Mouse (Mus musculus) liver, embryonic 14.5 days (tissue): ENCODE results near the gene Rhot2. TPM values are rescaled to one million over a fixed set of nuclear protein-coding genes. Genes with fewer than 3 reads are reported as not detected.
A peak's percentile ranks its signal among the peaks of the same experiment; 100 is the strongest.

Experiments used
- ATAC-seq: fragments of 200-750 bp; cut with Nextera tagmentation; 2 replicates; pipeline ENCODE4 v1.8.0; 2017; ENCODE audit warnings: moderate number of reproducible peaks, mild to moderate bottlenecking, moderate library complexity; ENCODE audit not compliant: insufficient read depth
- DNase-seq, 3 experiments: peaks; one replicate each; pipeline ENCODE4 v3.0.0-alpha.2; 2012 to 2013; ENCODE audit warnings: low read depth in 3 of 3, low spot score in 3 of 3
- H3K27ac ChIP-seq: fragments of 300-500 bp; sonication (generic); 2 replicates; pipeline ENCODE4 v1.5.1; 2014; ENCODE audit warnings: moderate library complexity, mild to moderate bottlenecking, control low read depth, inconsistent platforms
- H3K27me3 ChIP-seq: fragments of 300-500 bp; sonication (generic); 2 replicates; pipeline ENCODE4 v1.6.1; 2014; ENCODE audit warnings: mild to moderate bottlenecking, low read length, moderate library complexity; ENCODE audit not compliant: control insufficient read depth, insufficient read depth
- H3K36me3 ChIP-seq: fragments of 300-500 bp; sonication (generic); replicated peaks from 2 replicates; pipeline ENCODE4 v1.6.1; 2014; ENCODE audit warnings: low read depth; ENCODE audit not compliant: control insufficient read depth, insufficient read depth
- H3K4me1 ChIP-seq, 2 experiments: fragments of 200-500 bp in 1 of 2; fragments of 300-500 bp in 1 of 2; sonication (generic) in 1 of 2; replicated peaks; 2 replicates each; pipeline ENCODE4 v1.6.1; 2012 to 2014; ENCODE audit warnings: antibody characterized with exemption in 1 of 2, inconsistent platforms in 1 of 2, low read length in 1 of 2; ENCODE audit not compliant: control insufficient read depth in 2 of 2, insufficient read depth in 2 of 2
- H3K4me2 ChIP-seq: fragments of 300-500 bp; sonication (generic); 2 replicates; pipeline ENCODE4 v1.6.1; 2014; ENCODE audit warnings: low read depth, mild to moderate bottlenecking, control low read depth, moderate library complexity
- H3K4me3 ChIP-seq, 2 experiments: fragments of 200-500 bp in 1 of 2; fragments of 300-500 bp in 1 of 2; sonication (generic) in 1 of 2; 2 replicates each; pipeline ENCODE4 v1.5.1; 2012 to 2014; ENCODE audit warnings: low read depth in 2 of 2, low read length in 2 of 2, mild to moderate bottlenecking in 2 of 2, control low read depth in 1 of 2, inconsistent platforms in 1 of 2, moderate library complexity in 1 of 2; ENCODE audit not compliant: insufficient read depth in 1 of 2
- H3K9ac ChIP-seq: fragments of 300-500 bp; sonication (generic); replicated peaks from 2 replicates; pipeline ENCODE4 v1.6.1; 2014; ENCODE audit warnings: mild to moderate bottlenecking, control low read depth, moderate library complexity
- H3K9me3 ChIP-seq: fragments of 300-500 bp; sonication (generic); 2 replicates; pipeline ENCODE4 v1.6.1; 2016; ENCODE audit warnings: low read length, mixed read lengths; ENCODE audit not compliant: control insufficient read depth
- CTCF ChIP-seq: IDR thresholded peaks from 2 replicates; pipeline ENCODE4 v1.5.1; 2016; ENCODE audit warnings: antibody characterized with exemption, low read depth, control low read depth
- EP300 ChIP-seq: IDR thresholded peaks from 2 replicates; pipeline ENCODE4 v1.6.1; 2016; ENCODE audit warnings: antibody characterized with exemption, low read depth
- WGBS: fragments of 180-500 bp; shearing (Covaris S2); extraction: QIAGEN DNeasy Blood & Tissue Kit; methylation state at CpG from one replicate; pipeline ENCODE4 v1.1.7; 2014; ENCODE audit not compliant: insufficient replicate concordance; 5-methylcytosine and 5-hydroxymethylcytosine counted together
- polyA plus RNA-seq, 2 experiments: library from polyadenylated mRNA; depleted of rRNA in 1 of 2; stranded (reverse) in 1 of 2; unstranded in 1 of 2; fragments of >200 nt; fragmentation: Nextera tagmentation in 1 of 2; extraction: Ambion mirVana in 1 of 2; gene quantifications; 2 replicates each; pipeline versions ENCODE4 v1.2.1 to v1.2.3; 2012 to 2014

Rhot2 gene
- polyA plus RNA-seq, 2 experiments, result 4.2 to 33.3 TPM

DNA sequence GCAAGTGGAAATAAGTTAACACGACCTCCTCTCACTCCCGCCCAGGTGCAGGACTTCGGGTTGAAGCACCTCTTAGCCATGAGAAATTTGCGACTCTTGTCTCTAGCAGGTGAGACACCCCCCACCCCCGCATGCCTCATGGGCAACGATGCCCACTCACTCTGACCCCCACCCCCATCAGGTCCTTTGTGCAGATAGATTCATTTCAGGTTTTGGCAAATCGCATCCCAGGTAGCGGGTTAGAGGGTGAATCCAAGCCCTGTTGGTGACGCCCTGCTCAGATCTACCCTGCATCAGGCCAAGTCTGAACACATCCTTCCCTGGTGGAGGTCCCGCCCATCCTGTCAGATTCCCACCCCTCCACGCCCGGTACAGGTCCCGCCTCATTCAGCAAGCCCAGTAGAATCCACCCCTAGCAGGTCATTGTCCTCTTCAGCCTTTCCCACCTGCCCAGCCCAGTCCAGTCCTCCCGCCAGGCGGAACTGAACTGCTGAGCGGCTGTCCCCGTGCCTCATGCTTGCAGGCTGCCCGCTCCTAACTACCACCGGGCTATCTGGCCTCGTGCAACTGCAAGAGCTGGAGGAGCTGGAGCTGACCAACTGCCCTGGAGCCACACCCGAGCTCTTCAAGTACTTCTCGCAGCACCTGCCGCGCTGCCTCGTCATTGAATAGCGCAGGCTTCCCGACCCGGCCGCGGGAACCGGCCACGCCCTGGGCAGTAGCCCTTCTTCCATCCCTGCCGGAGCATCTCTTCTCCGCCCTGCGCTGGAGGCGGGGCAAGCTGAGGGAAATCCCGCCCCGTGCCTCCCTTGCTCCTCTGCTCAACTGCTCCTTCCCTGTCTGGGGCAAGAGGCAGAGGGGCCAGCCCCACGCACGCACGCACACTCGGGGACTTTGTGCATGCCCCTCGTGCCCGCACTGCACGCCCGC, 25.5 kb downstream of the Rhot2 start:
- H3K36me3 ChIP-seq, result no peaks in the 10 kb centered on the region

DNA sequence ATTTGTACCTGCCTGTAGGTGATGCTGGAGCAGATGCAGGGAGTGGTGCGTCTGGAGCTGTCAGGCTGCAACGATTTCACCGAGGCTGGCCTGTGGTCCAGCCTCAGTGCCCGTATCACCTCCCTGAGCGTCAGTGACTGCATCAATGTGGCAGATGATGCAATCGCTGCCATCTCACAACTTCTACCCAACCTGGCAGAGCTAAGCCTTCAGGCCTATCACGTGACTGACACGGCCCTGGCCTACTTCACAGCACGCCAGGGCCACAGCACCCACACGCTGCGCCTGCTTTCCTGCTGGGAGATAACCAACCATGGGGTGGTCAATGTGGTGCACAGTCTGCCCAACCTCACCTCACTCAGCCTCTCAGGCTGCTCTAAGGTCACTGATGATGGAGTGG, 27.0 kb downstream of the Rhot2 start:
- TF ChIP-seq EP300 (no peak), CTCF (no peak; the same call in 1 of the 2 replicates)
- Histone ChIP-seq H3K36me3 (no peaks in the 10 kb centered on the region), H3K9me3 (no peaks in the 10 kb centered on the region), H3K4me1 (no peaks in the 10 kb centered on the region; a peak in 1 of 4 replicates), H3K4me3 (no peak overlapping the region), H3K9ac (no peak overlapping the region), H3K27me3 (peaks cover 32% of the 10 kb centered on the region), H3K4me2 (no peak overlapping the region), H3K27ac (no peak overlapping the region)
- DNase-seq (no peak), ATAC-seq (no peak)
- WGBS, result 70% methylated on average over 11 of the region's 11 CpGs

More for the DNA sequence above, 25.5 kb downstream of the Rhot2 start:
- Histone ChIP-seq H3K9me3 (no peaks in the 10 kb centered on the region), H3K4me1 (peaks cover 1 to 5% of the 10 kb centered on the region in 2 experiments; a peak in 3 of 4 replicates), H3K9ac (no peak overlapping the region), H3K4me3 (0 out of 4 replicates have a peak overlapping the region, but pooled peaks of 1 of the 2 experiments have one; percentile 16), H3K27me3 (peaks cover 30% of the 10 kb centered on the region), H3K27ac (no peak overlapping the region), H3K4me2 (peak overlapping the region; percentile 20; the same call in 1 of the 2 replicates)
- DNase-seq (no peak), ATAC-seq (peak; percentile 44; the same call in 1 of the 2 replicates)
- no peak for TF ChIP-seq CTCF
- TF ChIP-seq EP300, result no peak
- WGBS, result 6% methylated on average over 46 of the region's 46 CpGs

DNA sequence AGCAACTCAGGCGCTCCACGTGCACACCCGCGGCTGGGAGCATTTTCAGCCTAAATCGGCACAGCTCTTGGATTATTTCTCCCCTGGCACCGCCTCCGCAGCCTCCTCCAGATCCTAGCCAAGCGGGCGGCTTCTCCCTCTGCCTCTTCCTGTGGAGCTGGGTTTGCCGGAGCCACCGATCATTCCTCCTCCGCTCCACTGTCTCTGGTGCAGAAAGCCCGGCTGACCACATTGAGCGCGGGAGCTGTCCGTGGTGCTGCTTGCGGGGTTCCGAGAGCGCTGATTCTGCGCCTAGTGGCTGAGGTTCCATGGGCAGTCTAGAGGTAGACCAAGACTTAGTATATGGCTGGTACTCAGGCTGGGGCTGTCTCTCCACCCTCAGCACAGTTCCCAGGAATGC, 31.2 kb downstream of the Rhot2 start:
- H3K9me3 ChIP-seq, result no peaks in the 10 kb centered on the region
- H3K4me3 ChIP-seq, result no peak overlapping the region
- ATAC-seq (no peak), DNase-seq (peak in 1 of 3 experiments; percentile 52)
- WGBS, result 4% methylated on average over 20 of the region's 20 CpGs
- no peak overlapping the region for H3K27ac ChIP-seq
- no peak overlapping the region for H3K4me2 ChIP-seq
- TF ChIP-seq CTCF (peak; percentile 74), EP300 (no peak)
- peaks cover 42% of the 10 kb centered on the region for H3K27me3 ChIP-seq
- H3K4me1 ChIP-seq, result no peaks in the 10 kb centered on the region
- H3K36me3 ChIP-seq, result no peaks in the 10 kb centered on the region
- no peak overlapping the region for H3K9ac ChIP-seq

GRCm38 (mm10) chr17:25810890-25811289, 33.8 kb downstream of the Rhot2 start:
- no peaks in the 10 kb centered on the region for H3K4me1 ChIP-seq
- ATAC-seq (no peak), DNase-seq (no peak)
- H3K27ac ChIP-seq, result no peak overlapping the region
- no peak overlapping the region for H3K4me2 ChIP-seq
- no peak for TF ChIP-seq CTCF
- no peak for TF ChIP-seq EP300
- no peaks in the 10 kb centered on the region for H3K9me3 ChIP-seq
- H3K9ac ChIP-seq, result no peak overlapping the region
- H3K36me3 ChIP-seq, result no peaks in the 10 kb centered on the region
- WGBS, result 45% methylated on average over 4 of the region's 4 CpGs
- H3K4me3 ChIP-seq, result no peak overlapping the region
- H3K27me3 ChIP-seq, result peaks cover 43% of the 10 kb centered on the region
